Mouse (Mus musculus) heart, adult 9 months (tissue): ENCODE measurements at regions not wholly inside any gene's neighbourhood (a gene's known extent, or its start where the extent isn't known, plus 50 kb on each side); places are given as distances from the start of the nearest gene placed in this dataset.

Source experiments
- DNase-seq, 2 experiments: peaks; one replicate each; pipeline ENCODE4 v3.0.0; 2022; ENCODE audit warnings: low spot score in 2 of 2

- no peak for DNase-seq
Measured at GRCm38 (mm10) chr9:93969118-93969517, 568.8 kb downstream of the 1190002N15Rik start.

- no peak for DNase-seq
Measured at GRCm38 (mm10) chr9:93955235-93956040, 582.4 kb downstream of the 1190002N15Rik start.

- DNase-seq = no peak
Measured at GRCm38 (mm10) chr9:93948671-93949070, 589.2 kb downstream of the 1190002N15Rik start.

- DNase-seq = no peak
Measured at GRCm38 (mm10) chr9:93947053-93947452, 590.8 kb downstream of the 1190002N15Rik start.

GRCm38 (mm10) chr9:93940193-93940592 is 597.7 kb downstream of the 1190002N15Rik start:
- DNase-seq = no peak

- no peak for DNase-seq
Measured at GRCm38 (mm10) chr9:93930684-93931083, 607.2 kb downstream of the 1190002N15Rik start.

- DNase-seq = no peak
Measured at GRCm38 (mm10) chr9:93889256-93889655, 648.6 kb downstream of the 1190002N15Rik start.

- no peak for DNase-seq
Measured at GRCm38 (mm10) chr9:93880112-93880511, 657.8 kb downstream of the 1190002N15Rik start.

GRCm38 (mm10) chr9:93879572-93879971 is 658.3 kb downstream of the 1190002N15Rik start:
- no peak for DNase-seq

- DNase-seq = no peak
Measured at GRCm38 (mm10) chr9:93870778-93871177, 667.1 kb downstream of the 1190002N15Rik start.

GRCm38 (mm10) chr9:93857937-93858336 is 679.9 kb downstream of the 1190002N15Rik start:
- no peak for DNase-seq

- DNase-seq = no peak
Measured at GRCm38 (mm10) chr9:93846411-93846810, 691.5 kb downstream of the 1190002N15Rik start.

- DNase-seq = no peak
Measured at GRCm38 (mm10) chr9:93843869-93844268, 694.0 kb downstream of the 1190002N15Rik start.
